Mouse (Mus musculus) ovary, postnatal 10 days (tissue): Measurements from ENCODE around the gene Daam1.

ENCODE experiments used
- DNase-seq: peaks from one replicate; pipeline ENCODE4 v3.0.0; 2022; ENCODE audit warnings: low spot score

The Daam1 gene

GRCm38 (mm10) chr12:71998653-71999052, 167.8 kb downstream of the Daam1 start:
- DNase-seq = no peak

- no peak for DNase-seq
Measured at GRCm38 (mm10) chr12:71999671-72000070, 168.8 kb downstream of the Daam1 start.

- no peak for DNase-seq
Measured at GRCm38 (mm10) chr12:72001811-72002210, 170.9 kb downstream of the Daam1 start.

GRCm38 (mm10) chr12:72005307-72005706, 174.4 kb downstream of the Daam1 start:
- DNase-seq = no peak

GRCm38 (mm10) chr12:72007656-72008055, 176.8 kb downstream of the Daam1 start:
- DNase-seq = no peak

GRCm38 (mm10) chr12:72009051-72009902, 178.4 kb downstream of the Daam1 start:
- no peak for DNase-seq

- DNase-seq = no peak
Measured at GRCm38 (mm10) chr12:72011404-72011803, 180.5 kb downstream of the Daam1 start.

- no peak for DNase-seq
Measured at GRCm38 (mm10) chr12:72012126-72012525, 181.2 kb downstream of the Daam1 start.

GRCm38 (mm10) chr12:72013711-72014354, 183.0 kb downstream of the Daam1 start:
- DNase-seq = no peak

GRCm38 (mm10) chr12:72014355-72014776, 183.5 kb downstream of the Daam1 start:
- no peak for DNase-seq

GRCm38 (mm10) chr12:72015296-72015695, 184.4 kb downstream of the Daam1 start:
- no peak for DNase-seq

- DNase-seq = no peak
Measured at GRCm38 (mm10) chr12:72020285-72020684, 189.4 kb downstream of the Daam1 start.

GRCm38 (mm10) chr12:72021543-72021942, 190.7 kb downstream of the Daam1 start:
- no peak for DNase-seq

GRCm38 (mm10) chr12:72022790-72023189, 191.9 kb downstream of the Daam1 start:
- DNase-seq = no peak

- DNase-seq = no peak
Measured at GRCm38 (mm10) chr12:72023572-72023971, 192.7 kb downstream of the Daam1 start.

- DNase-seq = no peak
Measured at GRCm38 (mm10) chr12:72025275-72025795, 194.5 kb downstream of the Daam1 start.

- no peak for DNase-seq
Measured at GRCm38 (mm10) chr12:72031171-72031570, 200.3 kb downstream of the Daam1 start.

GRCm38 (mm10) chr12:72031794-72032193, 200.9 kb downstream of the Daam1 start:
- DNase-seq = no peak

GRCm38 (mm10) chr12:72036097-72036661, 205.3 kb downstream of the Daam1 start:
- no peak for DNase-seq

- no peak for DNase-seq
Measured at GRCm38 (mm10) chr12:72037049-72037448, 206.2 kb downstream of the Daam1 start.

- no peak for DNase-seq
Measured at GRCm38 (mm10) chr12:72038866-72039265, 208.0 kb downstream of the Daam1 start.

- DNase-seq = no peak
Measured at GRCm38 (mm10) chr12:72039501-72039900, 208.6 kb downstream of the Daam1 start.

GRCm38 (mm10) chr12:72041238-72041637, 210.4 kb downstream of the Daam1 start:
- DNase-seq = no peak
